Mouse (Mus musculus): ENCODE measurements around the gene Tubgcp6. TPM values are rescaled to one million over a fixed set of nuclear protein-coding genes. Genes with fewer than 3 reads are reported as not detected.

The Tubgcp6 gene
- polyA plus RNA-seq, 1 experiment: 19.0 TPM

GRCm38 (mm10) chr15:89150041-89150390 lies 27.1 kb upstream of the Tubgcp6 start:
- H3K4me3 ChIP-seq (ENCODE audit: insufficient read depth, poor library complexity, severe bottlenecking): peak overlapping the region; percentile 62
- H3ac ChIP-seq (ENCODE audit: control insufficient read depth, insufficient read length, low read depth): no peak overlapping the region
- no peaks in the 10 kb centered on the region for H3K27me3 ChIP-seq (ENCODE audit: control insufficient read depth, insufficient read depth, insufficient read length)
- no peak for TF ChIP-seq FOSL1 (IDR thresholded peaks at IDR 0.05; ENCODE audit: insufficient read depth, low read length, poor library complexity, severe bottlenecking)
- no peak for TF ChIP-seq MAX (IDR thresholded peaks at IDR 0.05)
- TF ChIP-seq CTCF (IDR thresholded peaks at IDR 0.05; ENCODE audit: control insufficient read depth, insufficient read depth, insufficient read length): no peak
- no peak for TF ChIP-seq MYOG (IDR thresholded peaks at IDR 0.05; ENCODE audit: control insufficient read depth, extremely low read depth, insufficient read length)
- peaks cover 25% of the 10 kb centered on the region for H3K36me3 ChIP-seq (ENCODE audit: control insufficient read depth, insufficient read depth)
- H3K79me2 ChIP-seq (ENCODE audit: control insufficient read depth, insufficient read depth): peaks cover 10% of the 10 kb centered on the region
- H3K79me3 ChIP-seq (ENCODE audit: low read depth): no peaks in the 10 kb centered on the region

GRCm38 (mm10) chr15:89149271-89150040 lies 26.5 kb upstream of the Tubgcp6 start, which contains the start of gene Mapk11:
Gene Mapk11, minus strand, starts transcription at chr15:89149628.
- H3K79me3 ChIP-seq (ENCODE audit: low read depth): no peaks in the 10 kb centered on the region
- peak within 1 kb of the TSS; percentile 64 for H3ac ChIP-seq (ENCODE audit: control insufficient read depth, insufficient read length, low read depth)
- peaks cover 24% of the 10 kb centered on the region for H3K36me3 ChIP-seq (ENCODE audit: control insufficient read depth, insufficient read depth)
- no peak for TF ChIP-seq MYOD1 (IDR thresholded peaks at IDR 0.05; ENCODE audit: control insufficient read depth, insufficient read length, low read depth)
- peak; percentile 68 for TF ChIP-seq MAX (IDR thresholded peaks at IDR 0.05)
- peaks cover 10% of the 10 kb centered on the region for H3K79me2 ChIP-seq (ENCODE audit: control insufficient read depth, insufficient read depth)
- H3K27me3 ChIP-seq (ENCODE audit: control insufficient read depth, insufficient read depth, insufficient read length): no peaks in the 10 kb centered on the region
- peak within 1 kb of the TSS; percentile 62 for H3K4me3 ChIP-seq (ENCODE audit: insufficient read depth, poor library complexity, severe bottlenecking)

- H3K36me3 ChIP-seq (ENCODE audit: control insufficient read depth, insufficient read depth): peaks cover 16% of the 10 kb centered on the region
- peak overlapping the region; percentile 62 for H3K4me3 ChIP-seq (ENCODE audit: insufficient read depth, poor library complexity, severe bottlenecking)
- peak overlapping the region; percentile 64 for H3ac ChIP-seq (ENCODE audit: control insufficient read depth, insufficient read length, low read depth)
- no peaks in the 10 kb centered on the region for H3K79me3 ChIP-seq (ENCODE audit: low read depth)
- H3K27me3 ChIP-seq (ENCODE audit: control insufficient read depth, insufficient read depth, insufficient read length): no peaks in the 10 kb centered on the region
- TF ChIP-seq FOSL1 (IDR thresholded peaks at IDR 0.05; ENCODE audit: insufficient read depth, low read length, poor library complexity, severe bottlenecking) (no peak), CTCF (IDR thresholded peaks at IDR 0.05; ENCODE audit: control insufficient read depth, insufficient read depth, insufficient read length) (no peak), CEBPB (IDR thresholded peaks at IDR 0.05; ENCODE audit: low read depth) (no peak), MYOG (IDR thresholded peaks at IDR 0.05; ENCODE audit: control insufficient read depth, extremely low read depth, insufficient read length) (no peak), USF1 (IDR thresholded peaks at IDR 0.05; ENCODE audit: low read depth) (no peak), MYOD1 (IDR thresholded peaks at IDR 0.05; ENCODE audit: control insufficient read depth, insufficient read length, low read depth) (no peak), MAX (IDR thresholded peaks at IDR 0.05) (no peak)
- H3K79me2 ChIP-seq (ENCODE audit: control insufficient read depth, insufficient read depth): peaks cover 10% of the 10 kb centered on the region
Observed at GRCm38 (mm10) chr15:89148496-89149270, 25.8 kb upstream of the Tubgcp6 start.

- Histone ChIP-seq H3K79me2 (ENCODE audit: control insufficient read depth, insufficient read depth) (peaks cover 10% of the 10 kb centered on the region), H3K36me3 (ENCODE audit: control insufficient read depth, insufficient read depth) (peaks cover 15% of the 10 kb centered on the region), H3K4me3 (ENCODE audit: insufficient read depth, poor library complexity, severe bottlenecking) (peak overlapping the region; percentile 62), H3K79me3 (ENCODE audit: low read depth) (no peaks in the 10 kb centered on the region), H3K27me3 (ENCODE audit: control insufficient read depth, insufficient read depth, insufficient read length) (no peaks in the 10 kb centered on the region), H3ac (ENCODE audit: control insufficient read depth, insufficient read length, low read depth) (no peak overlapping the region)
- no peak for TF ChIP-seq MAX (IDR thresholded peaks at IDR 0.05)
- no peak for TF ChIP-seq CEBPB (IDR thresholded peaks at IDR 0.05; ENCODE audit: low read depth)
- TF ChIP-seq CTCF (IDR thresholded peaks at IDR 0.05; ENCODE audit: control insufficient read depth, insufficient read depth, insufficient read length): no peak
- TF ChIP-seq USF1 (IDR thresholded peaks at IDR 0.05; ENCODE audit: low read depth): no peak
- TF ChIP-seq MYOD1 (IDR thresholded peaks at IDR 0.05; ENCODE audit: control insufficient read depth, insufficient read length, low read depth): no peak
- TF ChIP-seq FOSL1 (IDR thresholded peaks at IDR 0.05; ENCODE audit: insufficient read depth, low read length, poor library complexity, severe bottlenecking): no peak
- no peak for TF ChIP-seq MYOG (IDR thresholded peaks at IDR 0.05; ENCODE audit: control insufficient read depth, extremely low read depth, insufficient read length)
Observed at GRCm38 (mm10) chr15:89147895-89148294, 25.0 kb upstream of the Tubgcp6 start.

GRCm38 (mm10) chr15:89147456-89147855 lies 24.5 kb upstream of the Tubgcp6 start:
- Histone ChIP-seq H3K79me2 (ENCODE audit: control insufficient read depth, insufficient read depth) (peaks cover 10% of the 10 kb centered on the region), H3K79me3 (ENCODE audit: low read depth) (no peaks in the 10 kb centered on the region), H3K4me3 (ENCODE audit: insufficient read depth, poor library complexity, severe bottlenecking) (no peak overlapping the region), H3K36me3 (ENCODE audit: control insufficient read depth, insufficient read depth) (peaks cover 15% of the 10 kb centered on the region), H3K27me3 (ENCODE audit: control insufficient read depth, insufficient read depth, insufficient read length) (no peaks in the 10 kb centered on the region), H3ac (ENCODE audit: control insufficient read depth, insufficient read length, low read depth) (no peak overlapping the region)
- TF ChIP-seq CEBPB (IDR thresholded peaks at IDR 0.05; ENCODE audit: low read depth) (no peak), MYOG (IDR thresholded peaks at IDR 0.05; ENCODE audit: control insufficient read depth, extremely low read depth, insufficient read length) (no peak), MYOD1 (IDR thresholded peaks at IDR 0.05; ENCODE audit: control insufficient read depth, insufficient read length, low read depth) (no peak), MAX (IDR thresholded peaks at IDR 0.05) (no peak), FOSL1 (IDR thresholded peaks at IDR 0.05; ENCODE audit: insufficient read depth, low read length, poor library complexity, severe bottlenecking) (no peak), CTCF (IDR thresholded peaks at IDR 0.05; ENCODE audit: control insufficient read depth, insufficient read depth, insufficient read length) (no peak)
